Mouse (Mus musculus) lung, embryonic 14.5 days (tissue): ENCODE measurements at regions not wholly inside any gene's neighbourhood (a gene's known extent, or its start where the extent isn't known, plus 50 kb on each side); places are given as distances from the start of the nearest gene placed in this dataset.

ENCODE experiments used
- ATAC-seq: fragments of 200-750 bp; cut with Nextera tagmentation; 2 replicates; pipeline ENCODE4 v1.8.0; 2017; ENCODE audit warnings: mild to moderate bottlenecking, moderate TSS enrichment, moderate library complexity; ENCODE audit not compliant: insufficient read depth
- DNase-seq: peaks from one replicate; pipeline ENCODE4 v3.0.0-alpha.2; 2015
- H3K27ac ChIP-seq: fragments of 300-500 bp; sonication (generic); 2 replicates; pipeline ENCODE4 v1.5.1; 2014; ENCODE audit warnings: low read depth, mild to moderate bottlenecking, moderate library complexity
- H3K27me3 ChIP-seq: fragments of 300-500 bp; sonication (generic); 2 replicates; pipeline ENCODE4 v1.6.1; 2014; ENCODE audit warnings: low read length, control low read depth; ENCODE audit not compliant: insufficient read depth
- H3K36me3 ChIP-seq: fragments of 300-500 bp; sonication (generic); 2 replicates; pipeline ENCODE4 v1.6.1; 2014; ENCODE audit warnings: control low read depth; ENCODE audit not compliant: insufficient read depth
- H3K4me1 ChIP-seq: fragments of 300-500 bp; sonication (generic); 2 replicates; pipeline ENCODE4 v1.6.1; 2014; ENCODE audit warnings: antibody characterized with exemption, control low read depth; ENCODE audit not compliant: insufficient read depth
- H3K4me2 ChIP-seq: fragments of 300-500 bp; sonication (generic); 2 replicates; pipeline ENCODE4 v1.6.1; 2014; ENCODE audit warnings: mild to moderate bottlenecking
- H3K4me3 ChIP-seq: fragments of 300-500 bp; sonication (generic); 2 replicates; pipeline ENCODE4 v1.5.1; 2014; ENCODE audit warnings: low read depth, low read length
- H3K9ac ChIP-seq: fragments of 300-500 bp; sonication (generic); 2 replicates; pipeline ENCODE4 v1.6.1; 2014
- H3K9me3 ChIP-seq: fragments of 300-500 bp; sonication (generic); 2 replicates; pipeline ENCODE4 v1.6.1; 2016; ENCODE audit warnings: low read depth, low read length, control low read depth
- CTCF ChIP-seq: IDR thresholded peaks from 2 replicates; pipeline ENCODE4 v1.5.1; 2016; ENCODE audit warnings: antibody characterized with exemption, low read depth
- WGBS: fragments of 180-500 bp; shearing (Covaris S2); extraction: QIAGEN DNeasy Blood & Tissue Kit; methylation state at CpG from one replicate; pipeline ENCODE4 v1.1.7; 2014; 5-methylcytosine and 5-hydroxymethylcytosine counted together

GRCm38 (mm10) chr10:87803936-87804791 lies 53.9 kb upstream of the Igf1 start:
- H3K4me3 ChIP-seq, result no peak overlapping the region

GRCm38 (mm10) chr10:87804792-87805082 lies 53.3 kb upstream of the Igf1 start:
- Histone ChIP-seq H3K4me2 (no peak overlapping the region), H3K36me3 (no peaks in the 10 kb centered on the region), H3K4me1 (no peaks in the 10 kb centered on the region), H3K9ac (no peak overlapping the region), H3K9me3 (no peaks in the 10 kb centered on the region), H3K4me3 (no peak overlapping the region), H3K27ac (no peak overlapping the region), H3K27me3 (no peaks in the 10 kb centered on the region)
- ATAC-seq (no peak), DNase-seq (no peak)
- 100% methylated on average over 1 of the region's 1 CpGs for WGBS
- TF ChIP-seq CTCF, result no peak

More at GRCm38 (mm10) chr10:87803936-87804791, 53.9 kb upstream of the Igf1 start:
- H3K9ac ChIP-seq, result no peak overlapping the region
- ATAC-seq (no peak), DNase-seq (no peak)
- H3K9me3 ChIP-seq, result no peaks in the 10 kb centered on the region
- H3K27me3 ChIP-seq, result no peaks in the 10 kb centered on the region
- 72% methylated on average over 5 of the region's 5 CpGs for WGBS
- H3K4me1 ChIP-seq, result no peaks in the 10 kb centered on the region
- TF ChIP-seq CTCF, result no peak
- H3K36me3 ChIP-seq, result no peaks in the 10 kb centered on the region
- H3K4me2 ChIP-seq, result no peak overlapping the region
- no peak overlapping the region for H3K27ac ChIP-seq
